Mouse (Mus musculus) layer of hippocampus, adult 11-12 months (tissue): ENCODE measurements at regions not wholly inside any gene's neighbourhood (a gene's known extent, or its start where the extent isn't known, plus 50 kb on each side); places are given as distances from the start of the nearest gene placed in this dataset.

Experiments used
- DNase-seq: peaks from one replicate; pipeline ENCODE4 v3.0.0; 2022; ENCODE audit warnings: low spot score

- no peak for DNase-seq
These were observed 577.3 kb upstream of the Arrdc4 start for GRCm38 (mm10) chr7:69326311-69326710.

GRCm38 (mm10) chr7:69277056-69277705 lies 528.1 kb upstream of the Arrdc4 start:
- no peak for DNase-seq

- no peak for DNase-seq
These were observed 527.5 kb upstream of the Arrdc4 start for GRCm38 (mm10) chr7:69276376-69277055.

GRCm38 (mm10) chr7:69273670-69274069 lies 524.6 kb upstream of the Arrdc4 start:
- no peak for DNase-seq

- no peak for DNase-seq
These were observed 495.5 kb upstream of the Arrdc4 start for GRCm38 (mm10) chr7:69244519-69244918.

- DNase-seq = peak; percentile 66
These were observed 484.3 kb upstream of the Arrdc4 start for GRCm38 (mm10) chr7:69233296-69233695.

- peak; percentile 49 for DNase-seq
These were observed 468.8 kb upstream of the Arrdc4 start for GRCm38 (mm10) chr7:69217871-69218270.
